Mouse (Mus musculus): ENCODE data around the gene Mmp15. TPM values are rescaled to one million over a fixed set of nuclear protein-coding genes. Genes with fewer than 3 reads are reported as not detected.
"Not testable (repeated sequence)": the region's sequence is repeated elsewhere in the genome, so short reads cannot be mapped to it uniquely, and the experiment has no call there.

Mmp15 gene
- polyA plus RNA-seq, 1 experiment from 2014 or later = 18.4 TPM

GRCm38 (mm10) chr8:95369581-95370326 is 17.7 kb downstream of the Mmp15 start:
- no peaks in the 10 kb centered on the region for H3K9me3 ChIP-seq
- H3K9ac ChIP-seq = 0 out of 2 replicates have a peak overlapping the region, but pooled peaks have one; percentile 29
- no peak for ATAC-seq (ENCODE audit: low FRiP score)
- peaks cover 85% of the 10 kb centered on the region for H3K36me3 ChIP-seq
- WGBS = 65% methylated on average over 20 of the region's 20 CpGs
- H3K4me1 ChIP-seq (replicated peaks) = no peaks in the 10 kb centered on the region
- no peaks in the 10 kb centered on the region for H3K27me3 ChIP-seq
- no peak overlapping the region for H3K4me3 ChIP-seq
- peak overlapping the region; percentile 21; the same call in 1 of the 2 replicates for H3K4me2 ChIP-seq
- H3K27ac ChIP-seq = no peak overlapping the region

GRCm38 (mm10) chr8:95373389-95374002 is 21.4 kb downstream of the Mmp15 start:
- Histone ChIP-seq H3K36me3 (peaks cover 59% of the 10 kb centered on the region), H3K27me3 (no peaks in the 10 kb centered on the region), H3K4me2 (no peak overlapping the region), H3K4me1 (replicated peaks) (peaks cover 10% of the 10 kb centered on the region; the same call in 1 of the 2 replicates), H3K9ac (no peak overlapping the region), H3K4me3 (no peak overlapping the region), H3K9me3 (no peaks in the 10 kb centered on the region), H3K27ac (no peak overlapping the region; the same call in 1 of the 2 replicates)
- 85% methylated on average over 12 of the region's 12 CpGs for WGBS
- no peak for ATAC-seq (ENCODE audit: low FRiP score)

- WGBS = 79% methylated on average over 3 of the region's 3 CpGs
- no peak overlapping the region for H3K4me3 ChIP-seq
- H3K36me3 ChIP-seq = peaks cover 50% of the 10 kb centered on the region
- H3K4me1 ChIP-seq (replicated peaks) = peaks cover 10% of the 10 kb centered on the region; the same call in 1 of the 2 replicates
- H3K27me3 ChIP-seq = no peaks in the 10 kb centered on the region
- no peak overlapping the region for H3K4me2 ChIP-seq
- ATAC-seq (ENCODE audit: low FRiP score) = no peak
- H3K9me3 ChIP-seq = no peaks in the 10 kb centered on the region
- no peak overlapping the region for H3K27ac ChIP-seq
- no peak overlapping the region for H3K9ac ChIP-seq
These were observed 22.4 kb downstream of the Mmp15 start for GRCm38 (mm10) chr8:95374429-95374828.

GRCm38 (mm10) chr8:95375374-95375930 is 23.4 kb downstream of the Mmp15 start:
- Histone ChIP-seq H3K4me3 (no peak overlapping the region), H3K9me3 (no peaks in the 10 kb centered on the region), H3K27me3 (no peaks in the 10 kb centered on the region), H3K4me1 (replicated peaks) (peaks cover 10% of the 10 kb centered on the region; the same call in 1 of the 2 replicates), H3K36me3 (peaks cover 40% of the 10 kb centered on the region), H3K9ac (no peak overlapping the region), H3K27ac (no peak overlapping the region), H3K4me2 (no peak overlapping the region)
- no peak for ATAC-seq (ENCODE audit: low FRiP score)
- 83% methylated on average over 7 of the region's 7 CpGs for WGBS

GRCm38 (mm10) chr8:95376309-95376999 is 24.4 kb downstream of the Mmp15 start:
- H3K36me3 ChIP-seq = peaks cover 30% of the 10 kb centered on the region
- no peaks in the 10 kb centered on the region for H3K9me3 ChIP-seq
- peaks cover 10% of the 10 kb centered on the region; the same call in 1 of the 2 replicates for H3K4me1 ChIP-seq (replicated peaks)
- ATAC-seq (ENCODE audit: low FRiP score) = no peak
- H3K4me3 ChIP-seq = no peak overlapping the region
- H3K27me3 ChIP-seq = no peaks in the 10 kb centered on the region
- no peak overlapping the region for H3K27ac ChIP-seq
- no peak overlapping the region for H3K9ac ChIP-seq
- no peak overlapping the region for H3K4me2 ChIP-seq
- 89% methylated on average over 12 of the region's 12 CpGs for whole genome bisulfite sequencing

- Histone ChIP-seq H3K4me2 (no peak overlapping the region), H3K9me3 (no peaks in the 10 kb centered on the region), H3K27me3 (no peaks in the 10 kb centered on the region), H3K4me3 (no peak overlapping the region), H3K27ac (no peak overlapping the region), H3K9ac (no peak overlapping the region), H3K4me1 (replicated peaks) (peaks cover 10% of the 10 kb centered on the region; the same call in 1 of the 2 replicates), H3K36me3 (peaks cover 23% of the 10 kb centered on the region)
- ATAC-seq (ENCODE audit: low FRiP score) = no peak
- 96% methylated on average over 4 of the region's 4 CpGs for WGBS
These were observed 25.0 kb downstream of the Mmp15 start for GRCm38 (mm10) chr8:95377101-95377500.

- H3K9ac ChIP-seq = no peak overlapping the region
- no peaks in the 10 kb centered on the region for H3K27me3 ChIP-seq
- 0 out of 2 replicates have a peak overlapping the region, but pooled peaks have one; percentile 2 for H3K27ac ChIP-seq
- no peak for ATAC-seq (ENCODE audit: low FRiP score)
- H3K4me2 ChIP-seq = no peak overlapping the region
- WGBS = 65% methylated on average over 7 of the region's 7 CpGs
- peaks cover 1% of the 10 kb centered on the region; the same call in 1 of the 2 replicates for H3K9me3 ChIP-seq
- H3K4me1 ChIP-seq (replicated peaks) = peaks cover 10% of the 10 kb centered on the region; the same call in 1 of the 2 replicates
- H3K4me3 ChIP-seq = no peak overlapping the region
- H3K36me3 ChIP-seq = peaks cover 15% of the 10 kb centered on the region
These were observed 25.8 kb downstream of the Mmp15 start for GRCm38 (mm10) chr8:95377863-95378291.

- not testable (repeated sequence) for H3K9me3 ChIP-seq; H3K9ac ChIP-seq; H3K4me2 ChIP-seq; H3K4me3 ChIP-seq; ATAC-seq (ENCODE audit: low FRiP score); H3K27me3 ChIP-seq; H3K36me3 ChIP-seq; H3K27ac ChIP-seq
- WGBS = 95% methylated on average over 11 of the region's 11 CpGs
- H3K4me1 ChIP-seq (replicated peaks) = peaks cover 10% of the 10 kb centered on the region; the same call in 1 of the 2 replicates
These were observed 26.9 kb downstream of the Mmp15 start for GRCm38 (mm10) chr8:95378928-95379327.

- peaks cover 3% of the 10 kb centered on the region; the same call in 1 of the 2 replicates for H3K9me3 ChIP-seq
- H3K27me3 ChIP-seq = no peaks in the 10 kb centered on the region
- no peak overlapping the region for H3K9ac ChIP-seq
- peaks cover 10% of the 10 kb centered on the region; the same call in 1 of the 2 replicates for H3K4me1 ChIP-seq (replicated peaks)
- no peaks in the 10 kb centered on the region for H3K36me3 ChIP-seq
- no peak overlapping the region for H3K4me2 ChIP-seq
- no peak overlapping the region for H3K4me3 ChIP-seq
- H3K27ac ChIP-seq = no peak overlapping the region
- no peak for ATAC-seq (ENCODE audit: low FRiP score)
These were observed 28.9 kb downstream of the Mmp15 start for GRCm38 (mm10) chr8:95380953-95381352.

GRCm38 (mm10) chr8:95381595-95381994 is 29.5 kb downstream of the Mmp15 start:
- Histone ChIP-seq H3K9ac (no peak overlapping the region), H3K27ac (no peak overlapping the region), H3K36me3 (no peaks in the 10 kb centered on the region), H3K27me3 (no peaks in the 10 kb centered on the region), H3K4me1 (replicated peaks) (peaks cover 10% of the 10 kb centered on the region; the same call in 1 of the 2 replicates), H3K9me3 (peaks cover 3% of the 10 kb centered on the region; the same call in 1 of the 2 replicates), H3K4me3 (no peak overlapping the region), H3K4me2 (no peak overlapping the region)
- no peak for ATAC-seq (ENCODE audit: low FRiP score)
- 88% methylated on average over 3 of the region's 3 CpGs for WGBS

- no peak overlapping the region for H3K4me3 ChIP-seq
- H3K36me3 ChIP-seq = no peaks in the 10 kb centered on the region
- no peak overlapping the region for H3K9ac ChIP-seq
- no peak overlapping the region for H3K4me2 ChIP-seq
- no peak overlapping the region for H3K27ac ChIP-seq
- WGBS = 88% methylated on average over 3 of the region's 3 CpGs
- ATAC-seq (ENCODE audit: low FRiP score) = no peak
- no peaks in the 10 kb centered on the region for H3K4me1 ChIP-seq (replicated peaks)
- no peaks in the 10 kb centered on the region for H3K27me3 ChIP-seq
- H3K9me3 ChIP-seq = peaks cover 3% of the 10 kb centered on the region; the same call in 1 of the 2 replicates
These were observed 32.4 kb downstream of the Mmp15 start for GRCm38 (mm10) chr8:95384501-95384900.

GRCm38 (mm10) chr8:95386037-95386436 is 34.0 kb downstream of the Mmp15 start:
- H3K4me3 ChIP-seq = no peak overlapping the region
- H3K9ac ChIP-seq = no peak overlapping the region
- H3K27me3 ChIP-seq = no peaks in the 10 kb centered on the region
- no peak for ATAC-seq (ENCODE audit: low FRiP score)
- H3K36me3 ChIP-seq = no peaks in the 10 kb centered on the region
- no peak overlapping the region for H3K27ac ChIP-seq
- H3K4me2 ChIP-seq = no peak overlapping the region
- H3K9me3 ChIP-seq = peaks cover 3% of the 10 kb centered on the region; the same call in 1 of the 2 replicates
- WGBS = 80% methylated on average over 5 of the region's 5 CpGs
- no peaks in the 10 kb centered on the region for H3K4me1 ChIP-seq (replicated peaks)

Data from hindbrain, embryonic 13.5 days (tissue).